Mouse (Mus musculus): Measurements from ENCODE around the gene Ciapin1. TPM values are rescaled to one million over a fixed set of nuclear protein-coding genes. Genes with fewer than 3 reads are reported as not detected.

Gene Ciapin1
- polyA plus RNA-seq, 1 experiment from 2014 or later = 46.6 TPM

DNA sequence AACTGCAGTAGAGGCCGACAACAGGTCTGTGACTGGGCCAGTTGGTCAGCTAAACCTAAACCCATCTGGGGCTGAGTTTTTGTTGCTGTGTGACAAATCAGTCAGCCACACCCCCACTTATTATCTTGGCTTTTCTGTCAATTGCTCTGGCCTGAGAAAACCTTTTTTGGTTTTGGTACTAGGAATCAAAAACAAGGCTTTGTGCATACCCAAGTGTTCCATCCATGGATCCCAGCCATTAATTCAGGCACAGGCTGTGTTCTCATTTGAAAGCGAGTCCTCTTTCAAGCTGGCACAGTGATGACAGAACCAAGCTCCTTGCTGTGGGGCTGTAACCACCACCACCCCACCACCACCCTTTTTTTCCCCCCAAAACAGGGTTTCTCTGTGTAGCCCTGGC is 16.8 kb downstream of the Ciapin1 start:
- no peak overlapping the region for H3K27ac ChIP-seq (replicated peaks)
- H3K36me3 ChIP-seq (replicated peaks) = peaks cover 59% of the 10 kb centered on the region
- no peaks in the 10 kb centered on the region for H3K9me3 ChIP-seq (replicated peaks)
- H3K4me3 ChIP-seq (replicated peaks) = no peak overlapping the region
- H3K4me2 ChIP-seq = no peak overlapping the region
- 94% methylated on average over 2 of the region's 2 CpGs for WGBS (ENCODE audit: insufficient replicate concordance)
- ATAC-seq (ENCODE audit: insufficient read depth) = no peak
- peaks cover 19% of the 10 kb centered on the region for H3K4me1 ChIP-seq (replicated peaks)
- no peak overlapping the region for H3K9ac ChIP-seq
- H3K27me3 ChIP-seq = no peaks in the 10 kb centered on the region

DNA sequence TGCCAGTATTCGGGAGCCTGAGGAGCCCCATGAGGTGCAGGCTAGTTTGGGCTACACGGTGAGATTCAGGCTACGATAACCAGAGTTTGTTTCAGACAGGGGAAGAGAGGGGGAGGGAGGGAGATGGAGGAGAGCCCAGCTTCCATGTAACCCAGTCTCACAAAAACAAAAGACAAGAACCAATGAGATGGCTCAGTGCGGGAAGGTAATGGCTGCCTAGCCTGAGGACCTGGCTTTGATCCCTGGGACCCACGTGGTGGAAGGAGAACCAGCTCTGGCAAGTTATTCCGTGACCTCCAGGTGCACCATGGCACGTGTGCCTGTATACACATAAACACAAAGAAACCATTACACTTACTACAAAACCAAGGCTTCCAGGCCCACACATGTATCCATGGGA is 17.6 kb downstream of the Ciapin1 start:
- peaks cover 51% of the 10 kb centered on the region for H3K36me3 ChIP-seq (replicated peaks)
- no peaks in the 10 kb centered on the region for H3K27me3 ChIP-seq
- 89% methylated on average over 7 of the region's 7 CpGs for WGBS (ENCODE audit: insufficient replicate concordance)
- peaks cover 19% of the 10 kb centered on the region for H3K4me1 ChIP-seq (replicated peaks)
- no peak overlapping the region for H3K4me2 ChIP-seq
- H3K9me3 ChIP-seq (replicated peaks) = no peaks in the 10 kb centered on the region
- H3K9ac ChIP-seq = no peak overlapping the region
- no peak overlapping the region for H3K27ac ChIP-seq (replicated peaks)
- no peak overlapping the region for H3K4me3 ChIP-seq (replicated peaks)
- no peak for ATAC-seq (ENCODE audit: insufficient read depth)

DNA sequence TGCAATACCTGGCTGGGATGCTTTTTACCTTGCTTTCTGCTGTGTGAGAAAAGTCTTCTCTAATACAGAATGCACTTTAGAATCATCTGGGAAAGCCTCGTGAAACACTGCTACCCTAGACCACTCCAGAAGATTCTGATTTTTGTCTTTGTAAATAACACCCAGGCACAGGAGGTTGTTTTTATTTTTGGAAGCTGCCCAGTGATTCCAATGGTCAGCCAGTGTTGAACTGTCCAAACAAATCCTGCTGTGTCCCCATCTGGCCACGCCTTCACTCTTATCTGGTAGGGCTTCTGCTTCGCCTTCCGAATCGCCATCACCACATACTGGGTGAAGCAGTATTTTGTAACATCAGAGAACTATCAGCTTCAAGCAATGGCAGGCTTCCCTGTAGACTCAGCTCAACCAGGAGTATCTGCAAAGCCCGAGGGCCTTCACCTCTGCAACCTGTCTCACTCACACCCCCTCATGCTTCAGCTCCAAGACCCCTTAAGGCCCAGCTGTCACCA is 18.4 kb downstream of the Ciapin1 start:
- Histone ChIP-seq H3K27me3 (no peaks in the 10 kb centered on the region), H3K4me3 (replicated peaks) (no peak overlapping the region), H3K9ac (no peak overlapping the region), H3K4me1 (replicated peaks) (peaks cover 19% of the 10 kb centered on the region), H3K36me3 (replicated peaks) (peaks cover 43% of the 10 kb centered on the region), H3K9me3 (replicated peaks) (no peaks in the 10 kb centered on the region), H3K27ac (replicated peaks) (peak overlapping the region; percentile 15; the same call in 1 of the 2 replicates), H3K4me2 (no peak overlapping the region)
- peak; percentile 56 for ATAC-seq (ENCODE audit: insufficient read depth)
- WGBS (ENCODE audit: insufficient replicate concordance) = 34% methylated on average over 6 of the region's 6 CpGs

DNA sequence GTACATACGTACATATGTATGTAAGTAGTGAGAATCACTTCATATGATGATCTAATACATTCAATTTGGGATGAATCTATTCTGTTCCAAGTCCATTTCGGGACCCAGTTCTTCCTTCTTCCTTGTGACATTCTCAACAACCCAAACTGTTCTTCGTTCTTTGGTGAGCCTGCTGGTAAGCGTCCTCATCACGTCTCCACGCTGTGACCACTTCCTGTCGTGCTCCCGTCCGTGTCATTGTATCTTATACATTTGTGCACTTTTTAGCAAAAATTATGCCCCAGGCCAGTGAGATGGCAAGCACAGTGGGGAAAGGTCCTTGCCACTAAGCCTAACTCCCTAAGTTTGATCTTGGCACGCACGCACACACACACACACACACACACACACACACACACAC is 20.2 kb downstream of the Ciapin1 start:
- ATAC-seq (ENCODE audit: insufficient read depth) = no peak
- peaks cover 19% of the 10 kb centered on the region for H3K4me1 ChIP-seq (replicated peaks)
- H3K4me3 ChIP-seq (replicated peaks) = no peak overlapping the region
- H3K9ac ChIP-seq = no peak overlapping the region
- no peak overlapping the region for H3K27ac ChIP-seq (replicated peaks)
- H3K27me3 ChIP-seq = no peaks in the 10 kb centered on the region
- no peak overlapping the region for H3K4me2 ChIP-seq
- WGBS (ENCODE audit: insufficient replicate concordance) = 45% methylated on average over 11 of the region's 11 CpGs
- peaks cover 25% of the 10 kb centered on the region for H3K36me3 ChIP-seq (replicated peaks)
- H3K9me3 ChIP-seq (replicated peaks) = no peaks in the 10 kb centered on the region

DNA sequence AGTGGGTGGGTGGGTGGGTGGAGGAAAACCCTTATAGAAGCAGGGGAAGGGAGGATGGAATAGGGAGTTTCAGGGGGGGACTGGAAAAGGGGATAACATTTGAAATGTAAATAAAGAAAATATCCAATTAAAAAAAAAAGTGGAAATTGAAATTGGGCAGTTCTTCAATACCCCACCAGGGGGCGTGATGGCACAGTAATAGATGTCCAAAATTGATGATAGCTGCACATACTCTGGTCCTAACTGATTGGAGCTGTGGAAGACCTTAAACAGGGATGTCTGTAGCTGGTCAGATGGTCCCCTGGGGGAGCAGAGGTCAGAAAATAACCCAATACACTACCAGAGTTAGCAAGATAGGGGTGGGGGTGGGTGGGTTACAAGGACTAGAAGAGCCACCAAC is 23.6 kb downstream of the Ciapin1 start:
- H3K9me3 ChIP-seq (replicated peaks) = no peaks in the 10 kb centered on the region
- 0% methylated on average over 1 of the region's 1 CpGs for WGBS (ENCODE audit: insufficient replicate concordance)
- peaks cover 14% of the 10 kb centered on the region for H3K4me1 ChIP-seq (replicated peaks)
- H3K9ac ChIP-seq = no peak overlapping the region
- H3K36me3 ChIP-seq (replicated peaks) = no peaks in the 10 kb centered on the region; the same call in 1 of the 2 replicates
- no peak overlapping the region for H3K27ac ChIP-seq (replicated peaks)
- H3K4me3 ChIP-seq (replicated peaks) = no peak overlapping the region
- H3K4me2 ChIP-seq = no peak overlapping the region
- no peak for ATAC-seq (ENCODE audit: insufficient read depth)
- H3K27me3 ChIP-seq = no peaks in the 10 kb centered on the region; the same call in 1 of the 2 replicates

DNA sequence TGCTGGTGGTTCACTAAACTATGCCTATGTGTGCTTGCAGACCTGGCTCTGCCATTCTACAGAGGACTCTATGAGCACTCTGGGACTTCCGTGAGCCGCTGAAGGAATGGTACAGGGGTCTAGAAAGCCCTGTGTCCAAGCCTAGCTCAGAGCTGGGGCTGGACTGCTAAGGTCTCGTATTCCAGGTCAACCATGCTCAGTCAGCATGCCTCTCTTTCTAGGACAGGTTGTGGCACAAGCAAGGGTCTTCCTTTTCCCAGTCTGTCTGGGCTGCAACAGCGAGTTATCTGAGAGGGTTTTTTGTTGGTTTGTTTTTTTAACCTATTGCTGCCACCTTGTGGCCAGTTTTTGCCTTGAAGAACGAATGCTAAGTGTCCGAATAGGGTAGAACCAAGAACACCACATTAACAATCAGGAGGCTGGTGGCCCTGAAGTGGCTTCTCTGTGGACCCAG is 25.5 kb downstream of the Ciapin1 start:
- no peaks in the 10 kb centered on the region for H3K9me3 ChIP-seq (replicated peaks)
- no peak overlapping the region for H3K27ac ChIP-seq (replicated peaks)
- no peak overlapping the region for H3K4me2 ChIP-seq
- H3K9ac ChIP-seq = no peak overlapping the region
- ATAC-seq (ENCODE audit: insufficient read depth) = peak; percentile 26; the same call in 1 of the 2 replicates
- peaks cover under 1% of the 10 kb centered on the region for H3K27me3 ChIP-seq
- H3K4me3 ChIP-seq (replicated peaks) = no peak overlapping the region
- H3K36me3 ChIP-seq (replicated peaks) = no peaks in the 10 kb centered on the region
- peaks cover 31% of the 10 kb centered on the region for H3K4me1 ChIP-seq (replicated peaks)
- WGBS (ENCODE audit: insufficient replicate concordance) = 32% methylated on average over 6 of the region's 6 CpGs

DNA sequence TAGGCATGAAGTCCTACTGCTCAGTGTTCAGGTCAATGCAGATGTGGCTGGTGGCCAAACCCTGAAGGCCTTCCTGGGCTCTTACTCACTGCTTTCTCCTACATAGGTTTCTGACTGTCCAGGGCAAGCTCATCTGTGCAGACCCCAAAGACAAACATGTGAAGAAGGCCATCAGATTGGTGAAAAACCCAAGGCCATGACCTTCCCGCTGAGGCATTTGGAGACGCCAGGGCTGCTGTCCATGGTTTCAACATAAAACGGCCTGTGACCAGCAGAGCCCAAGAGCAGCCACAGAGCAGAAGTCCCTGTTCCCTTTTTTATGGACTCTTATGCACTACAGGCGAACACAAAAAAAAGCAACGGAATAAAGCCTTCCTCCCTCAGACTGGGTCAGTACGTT is 26.5 kb downstream of the Ciapin1 start:
- Histone ChIP-seq H3K4me3 (replicated peaks) (no peak overlapping the region), H3K27me3 (peaks cover 6% of the 10 kb centered on the region), H3K4me2 (no peak overlapping the region), H3K9me3 (replicated peaks) (no peaks in the 10 kb centered on the region), H3K27ac (replicated peaks) (0 out of 2 replicates have a peak overlapping the region, but pooled peaks have one; percentile 9), H3K4me1 (replicated peaks) (peaks cover 33% of the 10 kb centered on the region), H3K9ac (no peak overlapping the region), H3K36me3 (replicated peaks) (no peaks in the 10 kb centered on the region)
- no peak for ATAC-seq (ENCODE audit: insufficient read depth)
- 46% methylated on average over 6 of the region's 6 CpGs for WGBS (ENCODE audit: insufficient replicate concordance)

DNA sequence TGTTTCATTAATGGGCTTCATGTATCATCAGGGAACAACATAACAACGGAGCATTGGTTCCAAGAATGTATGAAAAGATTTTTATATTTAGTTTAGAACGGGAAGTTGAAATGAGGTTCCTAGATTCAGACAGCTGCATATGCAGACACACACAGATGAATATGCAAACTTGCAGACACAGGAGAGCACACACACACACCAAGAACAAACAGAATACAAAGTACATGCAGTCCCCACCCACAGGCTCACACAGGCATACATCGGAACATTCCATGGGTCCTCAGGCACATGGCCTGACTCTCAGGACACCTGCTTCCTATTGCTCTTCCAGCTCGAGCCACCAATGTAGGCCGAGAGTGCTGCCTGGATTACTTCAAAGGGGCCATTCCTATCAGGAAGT is 27.3 kb downstream of the Ciapin1 start:
- Histone ChIP-seq H3K27me3 (peaks cover 14% of the 10 kb centered on the region), H3K9ac (no peak overlapping the region), H3K36me3 (replicated peaks) (no peaks in the 10 kb centered on the region), H3K4me3 (replicated peaks) (no peak overlapping the region), H3K4me1 (replicated peaks) (peaks cover 33% of the 10 kb centered on the region), H3K27ac (replicated peaks) (no peak overlapping the region), H3K9me3 (replicated peaks) (no peaks in the 10 kb centered on the region), H3K4me2 (no peak overlapping the region)
- 69% methylated on average over 5 of the region's 5 CpGs for WGBS (ENCODE audit: insufficient replicate concordance)
- no peak for ATAC-seq (ENCODE audit: insufficient read depth)

DNA sequence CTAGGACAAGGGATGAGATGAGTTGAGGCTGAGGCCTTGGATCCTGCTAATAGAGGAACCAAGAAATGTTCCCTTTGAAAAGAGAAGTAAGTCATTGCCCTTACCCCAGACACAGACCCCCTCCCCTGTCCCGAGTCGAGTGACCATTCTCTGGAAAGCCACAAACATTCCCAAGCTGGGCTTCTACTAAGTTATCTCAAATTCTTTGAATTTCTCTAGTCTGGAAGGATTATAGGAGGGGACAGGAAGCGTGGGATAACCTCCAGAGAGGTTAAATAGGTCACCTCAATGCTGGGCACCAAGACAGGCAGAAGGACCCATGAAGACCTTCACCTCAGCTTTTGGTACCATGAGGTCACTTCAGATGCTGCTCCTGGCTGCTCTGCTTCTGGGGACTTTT is 28.0 kb downstream of the Ciapin1 start, which contains the start of gene Ccl17:
Gene Ccl17 (plus strand): TSS at position 301 of the 400 bp plus-strand sequence.
- WGBS (ENCODE audit: insufficient replicate concordance) = 29% methylated on average over 3 of the region's 3 CpGs
- H3K9ac ChIP-seq = no peak within 1 kb of the TSS
- H3K9me3 ChIP-seq (replicated peaks) = no peaks in the 10 kb centered on the region
- peaks cover 16% of the 10 kb centered on the region for H3K27me3 ChIP-seq
- peaks cover 35% of the 10 kb centered on the region for H3K4me1 ChIP-seq (replicated peaks)
- H3K27ac ChIP-seq (replicated peaks) = 0 out of 2 replicates have a peak within 1 kb of the TSS, but pooled peaks have one; percentile 14
- ATAC-seq (ENCODE audit: insufficient read depth) = no peak
- no peak within 1 kb of the TSS for H3K4me3 ChIP-seq (replicated peaks)
- no peak within 1 kb of the TSS for H3K4me2 ChIP-seq
- H3K36me3 ChIP-seq (replicated peaks) = no peaks in the 10 kb centered on the region

DNA sequence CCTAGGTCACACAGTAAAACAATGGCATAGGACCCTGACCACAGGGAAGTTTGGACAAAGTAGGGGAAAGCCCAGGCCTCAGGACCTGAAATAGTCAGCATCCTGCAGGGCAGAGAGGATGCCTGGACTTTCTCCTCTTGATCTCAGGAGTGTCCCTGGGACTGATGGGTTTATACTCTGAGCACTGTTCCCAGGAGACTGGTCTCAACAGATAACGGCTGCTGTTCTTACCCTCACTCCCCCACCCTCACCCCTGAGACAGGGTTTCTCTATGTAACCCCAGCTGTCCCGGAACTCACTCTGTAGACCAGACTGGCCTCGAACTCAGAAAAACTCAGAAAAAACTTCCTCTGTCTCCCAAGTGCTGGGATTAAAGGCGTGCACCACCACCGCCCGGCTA is 29.8 kb downstream of the Ciapin1 start:
- H3K36me3 ChIP-seq (replicated peaks) = no peaks in the 10 kb centered on the region
- H3K9ac ChIP-seq = no peak overlapping the region
- H3K27me3 ChIP-seq = peaks cover 28% of the 10 kb centered on the region
- no peak for ATAC-seq (ENCODE audit: insufficient read depth)
- H3K4me1 ChIP-seq (replicated peaks) = peaks cover 49% of the 10 kb centered on the region
- H3K4me2 ChIP-seq = no peak overlapping the region
- no peaks in the 10 kb centered on the region for H3K9me3 ChIP-seq (replicated peaks)
- H3K27ac ChIP-seq (replicated peaks) = no peak overlapping the region
- WGBS (ENCODE audit: insufficient replicate concordance) = 55% methylated on average over 6 of the region's 6 CpGs
- no peak overlapping the region for H3K4me3 ChIP-seq (replicated peaks)

DNA sequence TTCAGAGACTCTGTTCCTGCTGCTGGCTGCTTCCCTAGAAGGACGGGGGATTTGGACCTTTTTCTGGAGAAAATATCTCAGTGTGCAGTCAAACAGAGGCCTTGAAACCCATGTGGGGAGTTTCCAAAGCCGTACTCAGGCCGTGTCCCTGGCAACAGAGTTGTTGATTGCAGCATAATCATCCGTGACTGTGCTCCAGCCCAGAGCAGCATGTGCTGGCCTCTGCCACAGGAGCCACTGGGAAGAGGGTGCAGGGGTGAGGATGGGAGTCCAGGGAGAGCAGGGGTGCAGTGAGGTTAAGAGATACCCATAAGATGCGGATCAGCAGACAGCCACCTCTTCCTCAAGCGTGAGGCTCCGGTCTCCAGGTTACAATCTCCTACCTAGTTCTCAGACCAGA is 30.7 kb downstream of the Ciapin1 start:
- H3K9me3 ChIP-seq (replicated peaks) = no peaks in the 10 kb centered on the region
- H3K36me3 ChIP-seq (replicated peaks) = no peaks in the 10 kb centered on the region
- no peak for ATAC-seq (ENCODE audit: insufficient read depth)
- 60% methylated on average over 7 of the region's 7 CpGs for WGBS (ENCODE audit: insufficient replicate concordance)
- H3K4me3 ChIP-seq (replicated peaks) = no peak overlapping the region
- H3K4me2 ChIP-seq = no peak overlapping the region
- peaks cover 28% of the 10 kb centered on the region for H3K27me3 ChIP-seq
- H3K27ac ChIP-seq (replicated peaks) = no peak overlapping the region
- H3K4me1 ChIP-seq (replicated peaks) = peaks cover 48% of the 10 kb centered on the region
- H3K9ac ChIP-seq = no peak overlapping the region

DNA sequence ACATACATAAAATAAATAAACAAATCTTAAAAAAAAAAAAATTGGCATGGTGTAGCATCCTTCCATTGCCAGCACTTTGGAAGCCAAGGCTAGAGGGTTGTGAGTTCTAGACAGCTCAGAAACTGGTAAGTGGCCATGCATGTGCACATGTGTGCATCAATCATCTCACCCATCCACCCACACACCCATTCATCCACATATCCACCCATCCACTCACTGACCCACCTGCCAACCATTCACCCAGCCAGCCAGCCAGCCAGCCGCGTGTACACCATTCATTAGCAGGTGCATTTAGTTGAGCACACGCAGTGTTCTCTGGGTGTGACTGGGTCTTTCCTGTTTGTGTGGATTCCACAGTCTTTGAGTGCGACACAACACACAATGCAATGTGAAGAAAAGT is 32.3 kb downstream of the Ciapin1 start:
- Histone ChIP-seq H3K27me3 (peaks cover 45% of the 10 kb centered on the region), H3K4me2 (no peak overlapping the region), H3K27ac (replicated peaks) (no peak overlapping the region), H3K4me1 (replicated peaks) (peaks cover 60% of the 10 kb centered on the region), H3K9ac (no peak overlapping the region), H3K4me3 (replicated peaks) (no peak overlapping the region), H3K36me3 (replicated peaks) (no peaks in the 10 kb centered on the region), H3K9me3 (replicated peaks) (no peaks in the 10 kb centered on the region)
- 63% methylated on average over 4 of the region's 4 CpGs for WGBS (ENCODE audit: insufficient replicate concordance)
- ATAC-seq (ENCODE audit: insufficient read depth) = no peak

Measured in liver, embryonic 15.5 days (tissue).